Comparison of ENCODE assay signal across 8 mouse cellular contexts in the genomic region with DNA sequence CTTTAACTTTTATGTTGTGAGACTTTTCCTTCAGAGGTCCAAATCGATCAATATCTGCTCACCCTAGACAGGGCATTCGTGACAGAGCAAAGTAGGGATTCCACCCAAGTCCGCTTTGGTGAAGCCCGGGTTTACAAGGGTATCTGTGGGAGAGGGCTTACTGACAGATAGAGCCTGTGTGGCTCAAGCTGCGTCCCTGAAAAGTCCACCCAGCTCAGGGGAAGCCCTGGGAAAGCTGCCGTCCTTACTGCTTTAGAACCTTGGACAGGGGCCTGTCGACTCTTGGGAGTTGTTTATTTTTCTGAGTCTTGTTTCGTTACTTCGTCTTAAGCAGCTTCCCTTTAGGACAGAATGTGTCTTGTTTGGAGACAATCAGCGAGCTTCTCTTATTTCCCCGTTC. TPM values are rescaled to one million over a fixed set of nuclear protein-coding genes. Genes with fewer than 3 reads are reported as not detected.
DNase-seq lines count a peak whose midpoint lies in the region; ATAC-seq and TF ChIP-seq lines count a peak whose summit lies in the region.

No protein-coding gene starts in this region.

- peak overlapping the region; percentile 100 for H3K4me2 ChIP-seq in heart, embryonic 13.5 days
- H3K4me2 ChIP-seq in liver, embryonic 15.5 days, result peak overlapping the region; percentile 100
- H3K4me2 ChIP-seq in stomach, embryonic 15.5 days, result peak overlapping the region; percentile 99

- no peak overlapping the region for H3K27ac ChIP-seq in heart, embryonic 13.5 days (replicated peaks)
- no peak overlapping the region for H3K27ac ChIP-seq in bone marrow macrophage, adult 2 months (ENCODE audit: insufficient read depth, low read depth, low read length)
- no peak overlapping the region for H3K27ac ChIP-seq in hindbrain, embryonic 10.5 days
- H3K27ac ChIP-seq in liver, embryonic 15.5 days (replicated peaks), result no peak overlapping the region
- no peak overlapping the region for H3K27ac ChIP-seq in stomach, embryonic 15.5 days

- H3K36me3 ChIP-seq in heart, embryonic 13.5 days, result no peaks in the 10 kb centered on the region
- no peaks in the 10 kb centered on the region for H3K36me3 ChIP-seq in hindbrain, embryonic 10.5 days
- H3K36me3 ChIP-seq in liver, embryonic 15.5 days (replicated peaks), result no peaks in the 10 kb centered on the region
- H3K36me3 ChIP-seq in stomach, embryonic 15.5 days, result no peaks in the 10 kb centered on the region

- peaks cover 16% of the 10 kb centered on the region for H3K4me1 ChIP-seq in heart, embryonic 13.5 days
- no peaks in the 10 kb centered on the region for H3K4me1 ChIP-seq in bone marrow macrophage, adult 2 months (ENCODE audit: control insufficient read depth, insufficient read depth, low read length)
- peaks cover 17% of the 10 kb centered on the region for H3K4me1 ChIP-seq in hindbrain, embryonic 10.5 days (replicated peaks)
- H3K4me1 ChIP-seq in liver, embryonic 15.5 days (replicated peaks), result peaks cover 20% of the 10 kb centered on the region
- peaks cover 4% of the 10 kb centered on the region; the same call in 1 of the 2 replicates for H3K4me1 ChIP-seq in stomach, embryonic 15.5 days

- DNase-seq in heart, adult 9 months (ENCODE audit: low spot score in 2 of 2), result no peak
- DNase-seq in hindbrain, embryonic 10.5 days (ENCODE audit: low spot score), result peak; percentile 28
- DNase-seq in urinary bladder, postnatal 36 days (ENCODE audit: low spot score in 2 of 2), result no peak

- TF ChIP-seq POLR2A in bone marrow macrophage, adult 2 months (IDR thresholded peaks at IDR 0.05; ENCODE audit: borderline replicate concordance, low read depth, low read length), result no peak

- WGBS in heart, embryonic 13.5 days, result 9% methylated on average over 11 of the region's 11 CpGs
- WGBS in hindbrain, embryonic 10.5 days, result 12% methylated on average over 11 of the region's 11 CpGs
- WGBS in liver, embryonic 15.5 days (ENCODE audit: insufficient replicate concordance), result 8% methylated on average over 11 of the region's 11 CpGs
- WGBS in stomach, embryonic 15.5 days, result 8% methylated on average over 11 of the region's 11 CpGs

- peak overlapping the region; percentile 80 for H3K4me3 ChIP-seq in heart, embryonic 13.5 days
- H3K4me3 ChIP-seq in bone marrow macrophage, adult 2 months (ENCODE audit: insufficient read depth, low read length), result peak overlapping the region; percentile 11
- peak overlapping the region; percentile 81 for H3K4me3 ChIP-seq in hindbrain, embryonic 10.5 days
- peak overlapping the region; percentile 71 for H3K4me3 ChIP-seq in liver, embryonic 15.5 days (replicated peaks)
- peak overlapping the region; percentile 76; the same call in 1 of the 2 replicates for H3K4me3 ChIP-seq in stomach, embryonic 15.5 days (replicated peaks)

- no peak for ATAC-seq in heart, embryonic 13.5 days (ENCODE audit: extremely low read depth, insufficient number of reproducible peaks, low FRiP score, low TSS enrichment)
- ATAC-seq in liver, embryonic 15.5 days (ENCODE audit: insufficient read depth), result no peak
- ATAC-seq in stomach, embryonic 15.5 days (ENCODE audit: insufficient read depth, low FRiP score, low read depth), result no peak
- ATAC-seq in granulocyte monocyte progenitor cell, adult 5-6 weeks (replicated peaks; ENCODE audit: poor library complexity, severe bottlenecking), result no peak

- H3K27me3 ChIP-seq in heart, embryonic 13.5 days (replicated peaks), result peaks cover 54% of the 10 kb centered on the region
- H3K27me3 ChIP-seq in hindbrain, embryonic 10.5 days (ENCODE audit: insufficient read depth, poor library complexity, severe bottlenecking), result peaks cover 56% of the 10 kb centered on the region
- H3K27me3 ChIP-seq in liver, embryonic 15.5 days, result peaks cover 69% of the 10 kb centered on the region
- no peaks in the 10 kb centered on the region; the same call in none of the 2 replicates for H3K27me3 ChIP-seq in stomach, embryonic 15.5 days (replicated peaks)

- TF ChIP-seq CTCF in bone marrow macrophage, adult 2 months (IDR thresholded peaks at IDR 0.05; ENCODE audit: low read depth, low read length), result no peak

- H3K9me3 ChIP-seq in heart, embryonic 13.5 days, result no peaks in the 10 kb centered on the region
- no peaks in the 10 kb centered on the region for H3K9me3 ChIP-seq in hindbrain, embryonic 10.5 days
- no peaks in the 10 kb centered on the region for H3K9me3 ChIP-seq in liver, embryonic 15.5 days (replicated peaks)
- no peaks in the 10 kb centered on the region for H3K9me3 ChIP-seq in stomach, embryonic 15.5 days

- H3K9ac ChIP-seq in heart, embryonic 13.5 days, result peak overlapping the region; percentile 34; the same call in 1 of the 2 replicates
- H3K9ac ChIP-seq in liver, embryonic 15.5 days, result no peak overlapping the region
- no peak overlapping the region for H3K9ac ChIP-seq in stomach, embryonic 15.5 days

RNA-seq across cellular contexts. Expression of a gene that starts 1.0 kb away (rescaled TPM):
- polyA plus RNA-seq in heart, embryonic 13.5 days (2015; fragmentation: Nextera tagmentation; extraction: Ambion mirVana), result 0.25 and 0.32 TPM in 2 replicates
- not detected in 2 replicates for polyA plus RNA-seq in bone marrow macrophage, adult 2 months (2012; ENCODE audit: insufficient read depth, insufficient read length, missing spikeins)
- polyA plus RNA-seq in hindbrain, embryonic 10.5 days (2016; fragmentation: Nextera tagmentation; extraction: Ambion mirVana), result 0.92 and 1.3 TPM in 2 replicates
- 0.17 and 0.32 TPM in 2 replicates for polyA plus RNA-seq in liver, embryonic 15.5 days (2015; fragmentation: Nextera tagmentation; extraction: Ambion mirVana)
- polyA plus RNA-seq in stomach, embryonic 15.5 days (2015; fragmentation: Nextera tagmentation; extraction: Ambion mirVana), result 0.72 and 0.78 TPM in 2 replicates
- not detected in 2 replicates for total RNA-seq in granulocyte monocyte progenitor cell, adult 5-6 weeks (2014; fragmentation: Nextera tagmentation)
- total RNA-seq in granulocyte monocyte progenitor cell, adult 5-6 weeks (2017), result 0.15 TPM in 1 of 2 replicates, not detected in the other

RNA-seq across cellular contexts. Expression of a gene that starts 26.2 kb away (rescaled TPM):
- 30.8 and 34.1 TPM in 2 replicates for polyA plus RNA-seq in heart, embryonic 13.5 days (2015; fragmentation: Nextera tagmentation; extraction: Ambion mirVana)
- 34.5 and 37.8 TPM in 2 replicates for polyA plus RNA-seq in bone marrow macrophage, adult 2 months (2012; ENCODE audit: insufficient read depth, insufficient read length, missing spikeins)
- polyA plus RNA-seq in hindbrain, embryonic 10.5 days (2016; fragmentation: Nextera tagmentation; extraction: Ambion mirVana), result 38.4 and 59.5 TPM in 2 replicates
- 31.5 and 32.2 TPM in 2 replicates for polyA plus RNA-seq in liver, embryonic 15.5 days (2015; fragmentation: Nextera tagmentation; extraction: Ambion mirVana)
- 41.2 and 41.3 TPM in 2 replicates for polyA plus RNA-seq in stomach, embryonic 15.5 days (2015; fragmentation: Nextera tagmentation; extraction: Ambion mirVana)
- total RNA-seq in granulocyte monocyte progenitor cell, adult 5-6 weeks (2014; fragmentation: Nextera tagmentation), result 23.1 and 24.6 TPM in 2 replicates
- 76.7 and 80.4 TPM in 2 replicates for total RNA-seq in granulocyte monocyte progenitor cell, adult 5-6 weeks (2017)

Comparison
In these comparisons a context has a peak if more than half of its experiments do, and no peak if none do; other contexts are left out.
1. H3K4me3 ChIP-seq: peak in every context shown above with its lines; median percentile 81 in hindbrain, embryonic 10.5 days; 80 in heart, embryonic 13.5 days; 76 in stomach, embryonic 15.5 days; 71 in liver, embryonic 15.5 days; 11 in bone marrow macrophage, adult 2 months.